Mouse (Mus musculus): ENCODE measurements around the gene Ces1a.
A peak's percentile ranks its signal among the peaks of the same experiment; 100 is the strongest.

GRCm38 (mm10) chr8:93010286-93010685 lies 37.7 kb downstream of the Ces1a start:
- TF ChIP-seq POLR2A (IDR thresholded peaks at IDR 0.05; ENCODE audit: insufficient read depth, low read length) (no peak), CTCF (IDR thresholded peaks at IDR 0.05; ENCODE audit: low read depth, low read length) (peak; percentile 7), EP300 (IDR thresholded peaks at IDR 0.05; ENCODE audit: insufficient read depth, low read depth, low read length) (no peak)
